Mouse (Mus musculus) limb, embryonic 14.5 days (tissue): ENCODE data around the gene Cdk18. TPM values are rescaled to one million over a fixed set of nuclear protein-coding genes. Genes with fewer than 3 reads are reported as not detected.

Experiments
- ATAC-seq: fragments of 200-750 bp; cut with Nextera tagmentation; 2 replicates; pipeline ENCODE4 v1.8.0; 2017; ENCODE audit warnings: low read depth, moderate number of reproducible peaks, moderate TSS enrichment; ENCODE audit not compliant: low FRiP score
- DNase-seq: peaks from one replicate; pipeline ENCODE4 v3.0.0-alpha.2; 2015; ENCODE audit warnings: low spot score
- H3K27ac ChIP-seq: fragments of 300-500 bp; sonication (generic); replicated peaks from 2 replicates; pipeline ENCODE4 v1.5.1; 2014; ENCODE audit warnings: low read depth, mild to moderate bottlenecking, low read length, moderate library complexity, mixed read lengths
- H3K27me3 ChIP-seq: fragments of 300-500 bp; sonication (generic); 2 replicates; pipeline ENCODE4 v1.6.1; 2014; ENCODE audit warnings: low read length, mixed read lengths; ENCODE audit not compliant: control insufficient read depth, insufficient read depth
- H3K36me3 ChIP-seq: fragments of 300-500 bp; sonication (generic); 2 replicates; pipeline ENCODE4 v1.6.1; 2014; ENCODE audit warnings: mild to moderate bottlenecking, low read length, moderate library complexity, mixed read lengths; ENCODE audit not compliant: control insufficient read depth, insufficient read depth
- H3K4me1 ChIP-seq: fragments of 300-500 bp; sonication (generic); 2 replicates; pipeline ENCODE4 v1.6.1; 2014; ENCODE audit warnings: antibody characterized with exemption, low read length, mixed read lengths; ENCODE audit not compliant: control insufficient read depth, insufficient read depth
- H3K4me2 ChIP-seq: fragments of 300-500 bp; sonication (generic); replicated peaks from 2 replicates; pipeline ENCODE4 v1.6.1; 2014; ENCODE audit warnings: low read depth, mild to moderate bottlenecking, low read length, moderate library complexity; ENCODE audit not compliant: severe bottlenecking
- H3K4me3 ChIP-seq: fragments of 300-500 bp; sonication (generic); replicated peaks from 2 replicates; pipeline ENCODE4 v1.5.1; 2014; ENCODE audit warnings: low read length
- H3K9ac ChIP-seq: fragments of 300-500 bp; sonication (generic); 2 replicates; pipeline ENCODE4 v1.6.1; 2014; ENCODE audit warnings: mild to moderate bottlenecking, low read depth, low read length, moderate library complexity; ENCODE audit not compliant: severe bottlenecking
- H3K9me3 ChIP-seq: fragments of 300-500 bp; sonication (generic); 2 replicates; pipeline ENCODE4 v1.6.1; 2016; ENCODE audit warnings: low read length; ENCODE audit not compliant: control insufficient read depth
- POLR2A ChIP-seq: fragments of 200-500 bp; IDR thresholded peaks from 2 replicates; pipeline ENCODE4 v1.8.0; 2012; ENCODE audit warnings: inconsistent platforms, mild to moderate bottlenecking, moderate library complexity, borderline replicate concordance; ENCODE audit not compliant: insufficient read depth, insufficient read length; ENCODE audit errors: extremely low read depth
- WGBS: fragments of 180-500 bp; shearing (Covaris S2); extraction: QIAGEN DNeasy Blood & Tissue Kit; methylation state at CpG from one replicate; pipeline ENCODE4 v1.1.7; 2014; 5-methylcytosine and 5-hydroxymethylcytosine counted together
- polyA plus RNA-seq, 2 experiments: library from polyadenylated mRNA; depleted of rRNA in 1 of 2; stranded (reverse) in 1 of 2; unstranded in 1 of 2; fragments of >200 nt; fragmentation: Nextera tagmentation in 1 of 2; extraction: Ambion mirVana in 1 of 2; gene quantifications; 2 replicates each; pipeline versions ENCODE4 v1.2.1 to v1.2.3; 2012 to 2014

Cdk18 gene
- polyA plus RNA-seq, 2 experiments = 2.5 to 8.5 TPM

- H3K36me3 ChIP-seq = no peaks in the 10 kb centered on the region
- no peaks in the 10 kb centered on the region for H3K9me3 ChIP-seq
- H3K9ac ChIP-seq = no peak overlapping the region
- no peak overlapping the region for H3K4me3 ChIP-seq
- TF ChIP-seq POLR2A = no peak
- H3K27ac ChIP-seq = no peak overlapping the region
- H3K27me3 ChIP-seq = no peaks in the 10 kb centered on the region
- WGBS = 39% methylated on average over 18 of the region's 18 CpGs
- DNase-seq (peak; percentile 30), ATAC-seq (no peak)
- H3K4me2 ChIP-seq = no peak overlapping the region
- H3K4me1 ChIP-seq = no peaks in the 10 kb centered on the region
These were observed 22.9 kb downstream of the Cdk18 start for GRCm38 (mm10) chr1:132116606-132117005.

DNA sequence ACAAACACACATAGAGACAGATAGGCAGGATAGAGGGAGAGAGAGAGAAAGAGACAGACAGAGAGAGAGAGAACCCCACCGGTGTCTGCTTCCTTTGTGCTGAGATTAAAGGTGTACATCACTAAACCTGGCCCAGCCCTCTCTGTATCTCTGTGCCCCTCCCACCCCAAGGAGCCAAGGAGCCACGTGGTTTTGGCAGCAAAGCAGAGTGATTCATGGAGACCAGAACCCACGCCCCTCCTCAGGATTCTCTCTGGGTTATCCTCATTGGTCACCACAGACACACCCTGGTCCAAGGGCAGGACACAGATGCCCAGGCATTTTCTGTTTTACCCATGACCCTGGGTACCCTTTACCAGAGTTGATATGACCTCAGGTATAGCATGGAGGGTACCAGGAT is 26.4 kb downstream of the Cdk18 start:
- H3K27me3 ChIP-seq = no peaks in the 10 kb centered on the region

GRCm38 (mm10) chr1:132112426-132112825 is 27.1 kb downstream of the Cdk18 start:
- no peak overlapping the region for H3K4me2 ChIP-seq
- no peak for TF ChIP-seq POLR2A
- 77% methylated on average over 8 of the region's 8 CpGs for WGBS

More for the DNA sequence above, 26.4 kb downstream of the Cdk18 start:
- H3K9ac ChIP-seq = no peak overlapping the region
- DNase-seq = no peak
- H3K36me3 ChIP-seq = no peaks in the 10 kb centered on the region
- ATAC-seq = no peak
- H3K4me3 ChIP-seq = no peak overlapping the region
- H3K27ac ChIP-seq = no peak overlapping the region
- H3K4me1 ChIP-seq = no peaks in the 10 kb centered on the region
- no peaks in the 10 kb centered on the region for H3K9me3 ChIP-seq
- no peak overlapping the region for H3K4me2 ChIP-seq
- TF ChIP-seq POLR2A = no peak
- WGBS = 42% methylated on average over 3 of the region's 3 CpGs

DNA sequence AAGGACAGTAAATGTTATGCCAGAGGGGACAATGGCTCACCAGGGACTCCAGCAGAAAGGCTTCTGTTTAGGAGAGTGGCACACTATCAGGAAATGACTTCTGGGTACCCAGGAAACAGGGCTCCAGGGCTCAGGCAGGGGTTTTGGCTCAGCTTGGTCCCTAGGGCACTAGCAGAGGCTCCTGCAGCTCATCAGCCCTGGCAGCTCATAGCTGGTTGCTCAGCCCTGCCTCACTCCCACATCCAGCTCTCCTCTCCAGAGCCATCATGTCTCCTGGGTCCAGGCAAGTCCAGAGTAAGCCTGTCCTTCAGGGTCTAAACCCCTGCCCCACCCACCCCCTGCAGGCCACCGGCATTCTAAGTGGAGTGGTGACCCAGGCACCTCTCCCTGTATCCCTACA is 28.1 kb downstream of the Cdk18 start:
- ATAC-seq (no peak), DNase-seq (no peak)
- no peak for TF ChIP-seq POLR2A
- H3K36me3 ChIP-seq = no peaks in the 10 kb centered on the region
- H3K4me3 ChIP-seq = no peak overlapping the region
- no peaks in the 10 kb centered on the region for H3K9me3 ChIP-seq
- H3K27ac ChIP-seq = no peak overlapping the region
- H3K4me2 ChIP-seq = no peak overlapping the region
- no peaks in the 10 kb centered on the region for H3K4me1 ChIP-seq
- 73% methylated on average over 1 of the region's 1 CpGs for WGBS
- H3K9ac ChIP-seq = no peak overlapping the region
- H3K27me3 ChIP-seq = no peaks in the 10 kb centered on the region

More at GRCm38 (mm10) chr1:132112426-132112825, 27.1 kb downstream of the Cdk18 start:
- Histone ChIP-seq H3K9ac (no peak overlapping the region), H3K27me3 (no peaks in the 10 kb centered on the region), H3K4me3 (no peak overlapping the region), H3K36me3 (no peaks in the 10 kb centered on the region), H3K4me1 (no peaks in the 10 kb centered on the region), H3K27ac (no peak overlapping the region), H3K9me3 (no peaks in the 10 kb centered on the region)
- DNase-seq (no peak), ATAC-seq (no peak)

DNA sequence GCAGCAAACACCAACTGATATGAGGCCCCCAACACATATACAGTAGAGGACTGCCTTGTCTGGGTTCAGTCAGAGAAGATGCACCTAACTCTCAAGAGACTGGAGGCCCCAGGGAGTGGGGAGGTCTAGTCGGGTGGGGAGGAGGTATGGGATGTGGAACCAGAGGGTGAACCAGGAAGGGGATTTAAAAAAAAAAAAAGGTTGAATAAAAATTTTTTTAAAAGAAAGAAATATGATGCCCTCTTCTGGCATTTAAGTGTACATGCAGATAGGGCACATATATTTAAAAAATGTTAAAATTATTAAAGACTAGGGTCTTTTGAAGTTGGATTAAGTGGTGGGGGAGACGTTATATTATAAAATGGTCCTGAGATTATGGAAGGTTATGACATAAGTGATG is 30.1 kb downstream of the Cdk18 start:
- TF ChIP-seq POLR2A = no peak
- Histone ChIP-seq H3K4me2 (no peak overlapping the region), H3K4me1 (no peaks in the 10 kb centered on the region), H3K4me3 (no peak overlapping the region), H3K27ac (no peak overlapping the region), H3K27me3 (no peaks in the 10 kb centered on the region), H3K9me3 (no peaks in the 10 kb centered on the region), H3K9ac (no peak overlapping the region), H3K36me3 (no peaks in the 10 kb centered on the region)
- ATAC-seq (no peak), DNase-seq (no peak)
- 64% methylated on average over 2 of the region's 2 CpGs for WGBS

DNA sequence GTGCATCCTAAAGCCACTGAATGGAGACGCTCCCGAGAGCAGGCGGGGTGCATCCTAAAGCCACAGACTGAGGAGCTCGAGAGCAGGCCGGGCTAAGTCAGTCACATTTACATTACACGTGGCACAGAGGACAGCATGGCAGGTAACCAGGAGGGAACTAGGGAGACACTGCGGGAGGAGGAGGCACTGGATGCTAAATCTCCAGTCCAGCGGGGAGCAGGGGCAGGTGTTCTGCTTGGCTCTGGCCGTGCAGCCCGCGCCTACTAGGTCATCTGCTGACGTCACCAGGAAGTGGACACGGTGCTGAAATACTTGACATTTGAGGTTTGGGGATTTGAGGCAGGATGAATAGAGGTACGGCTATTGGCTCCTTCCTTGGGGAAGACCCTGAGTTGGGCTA is 35.1 kb downstream of the Cdk18 start:
- Histone ChIP-seq H3K4me2 (no peak overlapping the region), H3K4me1 (no peaks in the 10 kb centered on the region), H3K27me3 (no peaks in the 10 kb centered on the region), H3K27ac (no peak overlapping the region), H3K9ac (no peak overlapping the region), H3K36me3 (no peaks in the 10 kb centered on the region), H3K4me3 (no peak overlapping the region), H3K9me3 (no peaks in the 10 kb centered on the region)
- WGBS = 65% methylated on average over 14 of the region's 14 CpGs
- no peak for DNase-seq
- no peak for TF ChIP-seq POLR2A
- no peak for ATAC-seq
